Mouse (Mus musculus) gastrocnemius, postnatal 10 days (tissue): ENCODE results near the gene Mrpl14. TPM values are rescaled to one million over a fixed set of nuclear protein-coding genes. Genes with fewer than 3 reads are reported as not detected.

ENCODE experiments used
- total RNA-seq, 2 experiments: library from RNA; stranded (reverse); gene quantifications; 2 replicates each; pipeline ENCODE4 v1.2.3; 2021

Gene Mrpl14
- total RNA-seq, 2 experiments from 2014 or later, result 82.3 to 83.5 TPM

Other genes starting within 250 kb of the Mrpl14 start
- gene Spats1, start 210.9 kb upstream of the Mrpl14 start, total RNA-seq, result under 1 TPM; 0.25 to 0.26 TPM
- gene Aars2, start 179.5 kb upstream of the Mrpl14 start, total RNA-seq, result 10 to 100 TPM; 14.3 to 16.4 TPM
- gene Tcte1, start 162.9 kb upstream of the Mrpl14 start, total RNA-seq, result not detected
- gene Tmem151b, start 136.6 kb upstream of the Mrpl14 start, total RNA-seq, result under 1 TPM; 0.09 to 0.36 TPM
- 1 to 10 TPM; 1.3 to 2.3 TPM for gene Nfkbie, start 130.6 kb upstream of the Mrpl14 start, total RNA-seq
- 10 to 100 TPM; 29.9 to 39.3 TPM for gene Slc35b2, start 122.4 kb upstream of the Mrpl14 start, total RNA-seq
- 100 to 1,000 TPM; 900 to 909 TPM for gene Hsp90ab1, start 113.1 kb upstream of the Mrpl14 start, total RNA-seq
- 100 to 1,000 TPM in 1 of 2 experiments, 10 to 100 TPM in 1; 97.4 to 114 TPM for gene Slc29a1, start 86.7 kb upstream of the Mrpl14 start, total RNA-seq
- 10 to 100 TPM; 16.1 to 18.7 TPM for gene Mymx, start 84.2 kb upstream of the Mrpl14 start, total RNA-seq
- under 1 TPM in 1 of 2 experiments, not detected in 1; 0.16 TPM for gene Capn11, start 27.0 kb upstream of the Mrpl14 start, total RNA-seq
- 10 to 100 TPM; 55.0 to 58.2 TPM for gene Tmem63b, start 583 bp downstream of the Mrpl14 start, total RNA-seq
- gene 1600014C23Rik, start 47.5 kb downstream of the Mrpl14 start, total RNA-seq, result not detected